Mouse (Mus musculus) gastrocnemius, postnatal 36 days (tissue): ENCODE measurements around the gene Smap2. TPM values are rescaled to one million over a fixed set of nuclear protein-coding genes. Genes with fewer than 3 reads are reported as not detected.

ENCODE experiments used
- DNase-seq, 2 experiments: peaks; one replicate each; pipeline ENCODE4 v3.0.0; 2022
- intact Hi-C: fragments of 180-260 bp; cut with DNase I; formaldehyde crosslinking; loops from one replicate; pipeline ENCODE4 v1.15.1; 2025
- total RNA-seq, 2 experiments: library from RNA; stranded (reverse); gene quantifications; 2 replicates each; pipeline ENCODE4 v1.2.3; 2021

Smap2 gene
- total RNA-seq, 2 experiments from 2014 or later: 13.7 to 14.4 TPM

- intact Hi-C loops: no loop called here
- no peak for DNase-seq
Measured at GRCm38 (mm10) chr4:121023941-121024340, 6.9 kb upstream of the Smap2 start.

- intact Hi-C loops: no loop called here
- no peak for DNase-seq
Measured at GRCm38 (mm10) chr4:121023464-121023863, 6.4 kb upstream of the Smap2 start.

GRCm38 (mm10) chr4:121021911-121022310, 4.9 kb upstream of the Smap2 start:
- no peak for DNase-seq
- intact Hi-C loops: no loop called here

GRCm38 (mm10) chr4:121020040-121020790, 3.2 kb upstream of the Smap2 start:
- intact Hi-C loops: no loop called here
- DNase-seq: no peak

- no peak for DNase-seq
- intact Hi-C loops: no loop called here
Measured at GRCm38 (mm10) chr4:121018250-121018649, 1.2 kb upstream of the Smap2 start.

- intact Hi-C loops: loop anchor here (2.0 kb wide), 1 partner anchor 29 kb away; no protein-coding TSS in a partner anchor
- no peak for DNase-seq
Measured at GRCm38 (mm10) chr4:121016021-121016898, 787 bp downstream of the Smap2 start.

- intact Hi-C loops: no loop called here
- DNase-seq: no peak
Measured at GRCm38 (mm10) chr4:121015268-121015659, 1.8 kb downstream of the Smap2 start.

GRCm38 (mm10) chr4:121014594-121015267, 2.3 kb downstream of the Smap2 start:
- intact Hi-C loops: no loop called here
- DNase-seq: no peak

- intact Hi-C loops: no loop called here
- DNase-seq: no peak
Measured at GRCm38 (mm10) chr4:121010770-121011549, 6.1 kb downstream of the Smap2 start.

- intact Hi-C loops: no loop called here
- no peak for DNase-seq
Measured at GRCm38 (mm10) chr4:121009151-121009550, 7.9 kb downstream of the Smap2 start.

GRCm38 (mm10) chr4:121008071-121008745, 8.8 kb downstream of the Smap2 start:
- DNase-seq: no peak
- intact Hi-C loops: no loop called here

- DNase-seq: no peak
- intact Hi-C loops: no loop called here
Measured at GRCm38 (mm10) chr4:121007006-121007405, 10.0 kb downstream of the Smap2 start.

- intact Hi-C loops: no loop called here
- no peak for DNase-seq
Measured at GRCm38 (mm10) chr4:121004679-121005078, 12.4 kb downstream of the Smap2 start.

GRCm38 (mm10) chr4:121003611-121004091, 13.4 kb downstream of the Smap2 start:
- DNase-seq: no peak
- intact Hi-C loops: no loop called here

- intact Hi-C loops: no loop called here
- DNase-seq: no peak
Measured at GRCm38 (mm10) chr4:121002400-121003171, 14.5 kb downstream of the Smap2 start.

GRCm38 (mm10) chr4:121001659-121002058, 15.4 kb downstream of the Smap2 start:
- intact Hi-C loops: no loop called here
- DNase-seq: no peak

GRCm38 (mm10) chr4:121001042-121001441, 16.0 kb downstream of the Smap2 start:
- intact Hi-C loops: no loop called here
- no peak for DNase-seq

- DNase-seq: no peak
- intact Hi-C loops: no loop called here
Measured at GRCm38 (mm10) chr4:120995911-120996310, 21.1 kb downstream of the Smap2 start.

- intact Hi-C loops: no loop called here
- DNase-seq: no peak
Measured at GRCm38 (mm10) chr4:120993025-120993424, 24.0 kb downstream of the Smap2 start.
